Mouse (Mus musculus) kidney, postnatal 25 days (tissue): Measurements from ENCODE around the gene Igfbp2.

Experiments
- DNase-seq, 2 experiments: peaks; one replicate each; pipeline ENCODE4 v3.0.0; 2021; ENCODE audit warnings: mixed read lengths in 2 of 2

The Igfbp2 gene

GRCm38 (mm10) chr1:72823751-72824706 is at the start of gene Igfbp2:
Igfbp2 (plus strand) TSS chr1:72824503.
- DNase-seq: peak; percentile 42 to 67

- peak; percentile 8 to 44 for DNase-seq
Observed at GRCm38 (mm10) chr1:72778789-72779188, 45.5 kb upstream of the Igfbp2 start.

- DNase-seq: peak in 1 of 2 experiments; percentile 10
Observed at GRCm38 (mm10) chr1:72780720-72781119, 43.6 kb upstream of the Igfbp2 start.

- DNase-seq: no peak
Observed at GRCm38 (mm10) chr1:72783341-72783740, 41.0 kb upstream of the Igfbp2 start.

GRCm38 (mm10) chr1:72784018-72784417 is 40.3 kb upstream of the Igfbp2 start:
- DNase-seq: no peak

- no peak for DNase-seq
Observed at GRCm38 (mm10) chr1:72790670-72791069, 33.6 kb upstream of the Igfbp2 start.

- no peak for DNase-seq
Observed at GRCm38 (mm10) chr1:72791743-72792142, 32.6 kb upstream of the Igfbp2 start.

- DNase-seq: no peak
Observed at GRCm38 (mm10) chr1:72792262-72792661, 32.0 kb upstream of the Igfbp2 start.

GRCm38 (mm10) chr1:72793230-72793629 is 31.1 kb upstream of the Igfbp2 start:
- DNase-seq: no peak

GRCm38 (mm10) chr1:72796128-72796527 is 28.2 kb upstream of the Igfbp2 start:
- DNase-seq: no peak

- no peak for DNase-seq
Observed at GRCm38 (mm10) chr1:72797102-72797665, 27.1 kb upstream of the Igfbp2 start.

GRCm38 (mm10) chr1:72798441-72798840 is 25.9 kb upstream of the Igfbp2 start:
- DNase-seq: no peak

GRCm38 (mm10) chr1:72804031-72804430 is 20.3 kb upstream of the Igfbp2 start:
- DNase-seq: no peak

- DNase-seq: no peak
Observed at GRCm38 (mm10) chr1:72805037-72805436, 19.3 kb upstream of the Igfbp2 start.

- no peak for DNase-seq
Observed at GRCm38 (mm10) chr1:72805476-72806043, 18.7 kb upstream of the Igfbp2 start.

- no peak for DNase-seq
Observed at GRCm38 (mm10) chr1:72806044-72806584, 18.2 kb upstream of the Igfbp2 start.

- DNase-seq: no peak
Observed at GRCm38 (mm10) chr1:72809304-72809703, 15.0 kb upstream of the Igfbp2 start.

- no peak for DNase-seq
Observed at GRCm38 (mm10) chr1:72809951-72810675, 14.2 kb upstream of the Igfbp2 start.

GRCm38 (mm10) chr1:72811061-72811460 is 13.2 kb upstream of the Igfbp2 start:
- no peak for DNase-seq

- DNase-seq: no peak
Observed at GRCm38 (mm10) chr1:72813089-72813638, 11.1 kb upstream of the Igfbp2 start.

GRCm38 (mm10) chr1:72813639-72814403 is 10.5 kb upstream of the Igfbp2 start:
- DNase-seq: no peak

GRCm38 (mm10) chr1:72815184-72815583 is 9.1 kb upstream of the Igfbp2 start:
- DNase-seq: no peak
